Comparison of ENCODE assay signal across 12 mouse cellular contexts in genomic region chr16:60006857-60007568, GRCm38 (mm10).
"Had no signal": no experiment of that assay in that cellular context is flagged by ENCODE, and none has a peak within 500 bp of the region (broad histone marks: within the 10 kb centered on the region; RNA-seq: fewer than 3 reads in every experiment).

No protein-coding gene starts in this region.

- H3K9ac ChIP-seq: limb, embryonic 13.5 days; liver, embryonic 14.5 days; midbrain, embryonic 13.5 days; neural tube, embryonic 15.5 days had no signal

- DNase-seq: kidney, adult 2 months; kidney, postnatal 25 days; lung, adult 18-20 months; right cerebral cortex, postnatal 4 days; spleen, adult 18-20 months; thymus, adult 2 months; thymus, postnatal 25 days had no signal

- H3K27me3 ChIP-seq: limb, embryonic 13.5 days; midbrain, embryonic 13.5 days; neural tube, embryonic 15.5 days had no signal

- H3K4me2 ChIP-seq: limb, embryonic 13.5 days; midbrain, embryonic 13.5 days; neural tube, embryonic 15.5 days had no signal

- H3K9me3 ChIP-seq: limb, embryonic 13.5 days; midbrain, embryonic 13.5 days; neural tube, embryonic 15.5 days had no signal

- H3K27ac ChIP-seq: limb, embryonic 13.5 days; liver, embryonic 14.5 days; midbrain, embryonic 13.5 days; neural tube, embryonic 15.5 days had no signal

- H3K4me1 ChIP-seq: limb, embryonic 13.5 days; midbrain, embryonic 13.5 days; neural tube, embryonic 15.5 days had no signal

- H3K4me3 ChIP-seq: limb, embryonic 13.5 days; midbrain, embryonic 13.5 days; myocyte; neural tube, embryonic 15.5 days had no signal

- H3K36me3 ChIP-seq: limb, embryonic 13.5 days; midbrain, embryonic 13.5 days; neural tube, embryonic 15.5 days had no signal

- ATAC-seq: midbrain, embryonic 13.5 days had no signal
